Mouse (Mus musculus) erythroblast, embryonic 14.5 days (primary cell): ENCODE results near the gene Capn3.

ENCODE experiments used
- GATA1 ChIP-seq: IDR thresholded peaks from 2 replicates; pipeline ENCODE4 v1.6.1; 2012; ENCODE audit warnings: low read length, inconsistent platforms, mixed read lengths
- TAL1 ChIP-seq: IDR thresholded peaks from 3 replicates; pipeline ENCODE4 v1.6.1; 2012; ENCODE audit warnings: low read length, inconsistent platforms, mixed read lengths

DNA sequence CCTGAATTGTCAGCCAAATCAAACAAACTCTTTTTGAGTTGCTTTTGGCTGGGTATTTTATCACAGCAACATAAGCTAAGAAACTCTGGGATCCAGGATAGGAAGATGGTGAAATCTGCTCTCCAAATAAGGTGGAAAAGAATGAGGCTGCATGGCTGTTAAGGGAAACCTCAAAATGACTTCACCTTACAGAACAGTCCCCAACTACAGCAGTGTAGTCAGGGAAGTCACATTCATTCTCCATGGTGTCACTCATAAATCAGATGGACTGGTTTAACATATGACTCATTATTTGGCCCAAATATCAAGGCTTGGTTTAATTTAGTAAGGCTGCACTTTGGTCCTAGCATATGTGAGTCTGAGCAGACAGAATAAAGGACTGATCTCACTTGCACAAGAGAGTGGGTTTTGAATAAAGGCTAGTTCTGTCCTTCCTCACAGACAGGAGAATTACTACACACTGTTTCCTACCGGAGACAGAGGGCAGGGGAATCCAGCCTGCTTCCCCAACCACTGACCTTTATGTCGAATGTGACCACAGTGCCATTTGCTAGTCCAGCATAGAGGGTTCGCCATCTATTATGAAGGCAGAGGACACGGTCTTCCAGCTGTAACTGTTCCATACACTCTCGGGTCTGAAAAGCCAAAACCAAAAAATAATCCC is 62.9 kb downstream of the Capn3 start:
- no peak for TF ChIP-seq GATA1
- TF ChIP-seq TAL1 = no peak
